Mouse (Mus musculus) frontal cortex, adult 2 months (tissue): ENCODE data around the gene Fam53b. TPM values are rescaled to one million over a fixed set of nuclear protein-coding genes. Genes with fewer than 3 reads are reported as not detected.

ENCODE experiments used
- DNase-seq, 2 experiments: peaks; one replicate each; pipeline ENCODE4 v3.0.0; 2022; ENCODE audit warnings: low spot score in 1 of 2; ENCODE audit errors: extremely low spot score in 1 of 2
- polyA plus RNA-seq: library from polyadenylated mRNA; depleted of rRNA; stranded (reverse); fragments of >200 nt; gene quantifications from 2 replicates; pipeline ENCODE4 v1.2.3, GENCODE M21; 2012

Fam53b gene
- polyA plus RNA-seq, 1 experiment: 14.7 TPM

DNA sequence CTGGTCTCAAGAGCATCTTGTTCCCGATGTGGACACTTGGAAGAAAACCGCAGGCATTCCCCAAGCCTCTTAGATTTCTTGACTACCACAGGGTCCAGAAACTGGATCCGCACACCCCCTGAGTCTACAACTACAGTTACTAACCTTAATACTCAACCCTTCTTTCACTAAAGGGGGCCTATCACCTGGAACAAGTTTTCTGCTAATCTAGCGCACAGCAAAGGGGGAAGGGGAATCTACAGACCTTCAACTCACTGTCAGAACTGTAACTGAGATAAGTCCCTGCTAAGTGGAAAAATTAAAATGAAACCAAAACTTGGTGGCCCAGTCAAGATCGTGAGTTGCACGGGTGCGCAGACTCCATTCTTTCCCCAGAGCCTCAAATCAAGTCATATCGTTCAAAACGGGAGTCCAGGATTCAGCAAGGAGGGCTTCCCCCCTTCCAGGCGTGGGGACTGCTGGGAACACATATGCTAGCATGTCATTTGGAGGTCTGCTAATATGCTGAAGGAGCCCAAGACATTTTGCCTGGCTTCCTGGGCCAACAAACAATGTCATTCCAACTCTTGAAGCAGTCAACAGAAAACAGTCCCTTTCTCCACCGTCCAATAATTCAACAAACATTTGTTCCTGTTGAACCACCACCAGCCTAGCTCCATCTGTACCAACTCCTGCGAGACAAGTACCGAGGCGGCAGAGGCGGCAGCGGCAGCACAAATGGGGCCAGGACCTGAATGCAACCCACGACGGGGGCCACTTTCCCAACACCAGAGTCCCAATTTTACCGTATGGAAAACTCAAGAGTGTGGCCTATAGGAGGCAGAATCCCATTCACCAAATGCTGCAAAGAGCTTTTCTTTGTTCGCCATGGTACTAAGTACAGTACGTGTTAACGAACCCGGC lies 1.7 kb downstream of the Fam53b start:
- DNase-seq: no peak

GRCm38 (mm10) chr7:132810879-132811278 lies 2.8 kb downstream of the Fam53b start:
- peak; percentile 79 to 97 for DNase-seq

DNA sequence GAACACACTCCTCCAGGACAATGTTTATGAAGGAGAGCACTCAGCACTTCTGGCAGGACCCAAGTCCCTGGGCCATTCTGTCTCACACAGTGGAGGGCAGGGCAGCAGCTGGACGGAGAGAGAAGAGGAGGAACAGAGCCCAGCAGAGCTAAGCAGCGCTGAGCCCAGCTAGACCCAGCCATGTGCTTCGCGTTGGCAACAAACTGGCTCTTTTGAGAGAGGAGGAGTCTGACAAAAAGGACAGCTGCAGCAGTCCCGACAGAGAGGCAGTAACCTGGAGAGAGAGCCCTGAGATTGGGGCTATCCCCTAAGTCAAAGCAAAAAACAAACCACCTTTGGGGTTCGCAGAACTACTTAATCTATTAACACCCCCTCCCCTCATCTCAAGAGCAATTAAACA lies 3.3 kb downstream of the Fam53b start:
- peak in 1 of 2 experiments; percentile 72 for DNase-seq

GRCm38 (mm10) chr7:132809721-132810120 lies 4.0 kb downstream of the Fam53b start:
- DNase-seq: no peak

DNA sequence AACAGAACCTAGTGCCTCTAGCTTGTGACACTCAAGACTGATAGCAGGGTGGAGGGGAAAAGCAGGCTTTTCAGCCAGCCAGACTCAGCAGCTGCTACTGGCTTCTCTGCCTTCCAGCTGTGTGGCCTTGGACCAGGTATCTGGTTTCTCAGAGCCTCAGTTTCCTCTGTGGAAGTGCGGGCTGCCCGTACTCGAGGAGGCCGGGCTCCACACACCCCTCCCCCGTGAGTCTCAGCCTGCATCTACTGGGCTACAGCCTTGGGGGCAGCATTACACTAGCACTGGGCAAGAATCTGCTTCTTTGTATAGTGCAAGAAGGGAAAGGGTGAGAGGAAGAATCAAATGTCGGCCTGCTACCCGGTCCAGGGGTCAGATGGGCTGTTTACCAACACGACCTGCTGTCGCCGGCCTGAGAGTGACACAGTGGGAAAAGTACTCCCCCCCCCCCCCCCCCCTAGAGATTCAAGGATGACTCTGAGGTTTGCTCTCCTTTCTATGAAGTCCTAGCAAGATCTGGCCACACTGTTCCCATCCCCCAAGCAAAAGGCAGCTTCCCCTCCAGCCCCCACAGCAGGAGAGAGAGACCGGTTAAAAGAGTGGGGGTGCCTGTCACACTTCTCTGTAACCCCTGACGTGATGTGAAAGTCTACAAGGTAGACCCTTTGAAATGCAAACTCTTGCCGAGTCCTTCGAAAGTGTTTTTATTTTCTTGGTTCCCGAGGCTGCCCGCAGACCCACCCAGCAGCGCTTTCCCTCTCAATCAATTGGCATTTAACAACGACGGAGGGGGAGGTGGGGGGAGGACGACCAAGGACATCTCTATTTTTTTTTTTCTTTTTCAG lies 4.6 kb downstream of the Fam53b start:
- no peak for DNase-seq

GRCm38 (mm10) chr7:132808051-132808796 lies 5.5 kb downstream of the Fam53b start:
- no peak for DNase-seq

DNA sequence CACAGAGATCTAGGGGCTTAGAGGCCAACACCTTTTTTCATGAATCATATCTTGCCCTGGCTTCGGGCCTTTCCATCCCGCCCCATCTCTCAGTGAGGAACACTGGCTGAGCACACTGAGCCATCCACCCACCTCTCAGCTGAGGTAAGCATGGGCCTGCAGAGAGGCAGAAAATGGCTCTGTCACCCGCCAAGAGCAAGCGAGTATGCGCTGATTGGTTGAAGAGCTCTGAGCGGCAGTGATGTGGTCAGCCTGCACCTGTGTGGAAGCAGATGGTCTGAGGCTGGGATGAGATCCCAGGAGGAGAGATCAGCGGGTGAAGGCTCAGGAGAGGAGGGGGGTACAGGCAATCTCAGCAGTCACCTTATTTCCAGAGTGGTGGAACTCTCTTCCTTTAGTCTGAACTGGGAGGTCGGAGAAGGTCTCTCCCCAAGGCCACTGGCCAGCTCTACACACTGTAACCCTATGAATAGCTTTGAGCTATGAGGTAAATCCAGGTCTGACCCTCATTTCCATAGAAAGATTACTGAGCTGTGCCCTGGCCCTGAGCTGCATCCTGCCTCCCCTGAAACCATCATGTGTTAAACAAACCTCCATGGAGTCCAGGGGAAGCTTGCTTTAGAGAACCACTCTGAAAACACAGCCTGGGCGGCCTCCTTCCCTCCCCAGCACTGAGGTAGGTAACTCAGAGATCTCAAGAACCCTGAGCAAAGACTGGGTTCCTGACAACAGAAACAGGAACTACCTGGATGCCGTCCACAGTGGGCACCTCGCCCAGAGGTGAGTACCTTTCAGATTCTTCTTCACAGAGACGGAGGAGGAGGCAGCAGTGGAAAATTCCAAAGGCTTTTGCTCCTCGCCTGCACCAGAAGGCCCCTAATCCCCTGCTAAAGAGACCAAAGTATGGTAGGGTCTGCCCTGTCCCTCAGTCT lies 6.5 kb downstream of the Fam53b start:
- DNase-seq: peak in 1 of 2 experiments; percentile 68

- no peak for DNase-seq
Observed at GRCm38 (mm10) chr7:132806286-132806685, 7.4 kb downstream of the Fam53b start.

DNA sequence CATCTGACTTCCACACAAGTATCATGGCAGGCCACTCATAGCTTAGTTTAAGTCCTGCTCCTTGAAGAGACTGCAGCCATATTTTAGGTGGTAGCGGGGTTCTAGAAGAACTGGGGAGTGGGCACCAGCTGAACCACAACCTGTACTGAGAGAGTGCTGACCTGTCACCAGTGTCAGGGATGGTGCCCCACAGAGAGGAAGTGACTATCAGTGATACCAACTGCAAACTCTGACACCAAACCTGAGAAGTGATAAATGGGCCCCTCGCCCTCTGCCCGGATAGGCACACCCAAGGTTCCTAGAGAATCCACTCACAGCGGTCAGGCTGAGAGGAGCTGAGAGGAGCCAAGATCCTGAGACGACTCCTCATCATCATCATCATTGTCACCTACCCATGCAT lies 8.7 kb downstream of the Fam53b start:
- DNase-seq: no peak

GRCm38 (mm10) chr7:132804461-132804860 lies 9.2 kb downstream of the Fam53b start:
- DNase-seq: no peak

GRCm38 (mm10) chr7:132803962-132804361 lies 9.7 kb downstream of the Fam53b start:
- no peak for DNase-seq

- DNase-seq: no peak
Observed at GRCm38 (mm10) chr7:132803336-132803735, 10.3 kb downstream of the Fam53b start.

DNA sequence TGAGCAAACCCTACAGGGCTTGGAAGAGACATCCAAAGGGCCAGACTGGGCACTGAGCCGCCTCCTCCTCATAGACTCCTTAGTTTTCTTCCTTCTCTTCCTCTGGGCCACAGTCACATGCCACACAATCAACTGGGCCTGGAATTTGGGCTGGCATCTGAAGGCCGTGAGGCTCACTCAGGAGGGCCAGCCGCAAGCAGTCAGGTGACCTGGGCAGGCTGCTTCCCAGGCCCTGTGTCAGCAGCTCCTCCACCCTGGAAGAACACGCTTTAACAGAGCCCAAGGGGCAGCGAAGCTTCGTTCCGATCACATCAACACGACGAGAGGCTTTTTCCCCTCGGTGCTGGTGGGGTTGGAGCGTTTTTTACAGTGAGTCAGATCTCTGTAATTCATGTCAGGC lies 11.0 kb downstream of the Fam53b start:
- DNase-seq: no peak

GRCm38 (mm10) chr7:132802066-132802465 lies 11.6 kb downstream of the Fam53b start:
- no peak for DNase-seq

GRCm38 (mm10) chr7:132801509-132801908 lies 12.2 kb downstream of the Fam53b start:
- DNase-seq: no peak

DNA sequence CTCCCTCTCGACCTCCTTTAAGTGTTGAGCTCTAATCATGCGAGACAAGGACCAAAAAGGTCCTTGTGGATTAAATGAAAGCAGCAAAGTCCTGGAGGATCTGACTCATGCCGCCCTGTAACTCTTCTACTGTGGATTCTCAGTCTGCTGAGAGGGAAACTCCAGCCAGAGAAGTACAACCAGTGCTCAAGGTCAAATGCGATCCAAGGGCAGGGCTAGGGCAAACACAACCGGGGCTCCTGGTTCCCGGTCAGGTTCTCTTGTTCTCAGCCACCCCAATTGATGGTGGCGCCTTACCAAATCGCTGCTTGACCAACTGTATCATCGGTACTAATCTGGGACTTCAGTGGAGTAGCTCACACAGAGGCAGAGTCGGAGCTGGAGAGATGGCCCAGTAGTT lies 12.8 kb downstream of the Fam53b start:
- no peak for DNase-seq

- peak in 1 of 2 experiments; percentile 62 for DNase-seq
Observed at GRCm38 (mm10) chr7:132799119-132800016, 14.3 kb downstream of the Fam53b start.

DNA sequence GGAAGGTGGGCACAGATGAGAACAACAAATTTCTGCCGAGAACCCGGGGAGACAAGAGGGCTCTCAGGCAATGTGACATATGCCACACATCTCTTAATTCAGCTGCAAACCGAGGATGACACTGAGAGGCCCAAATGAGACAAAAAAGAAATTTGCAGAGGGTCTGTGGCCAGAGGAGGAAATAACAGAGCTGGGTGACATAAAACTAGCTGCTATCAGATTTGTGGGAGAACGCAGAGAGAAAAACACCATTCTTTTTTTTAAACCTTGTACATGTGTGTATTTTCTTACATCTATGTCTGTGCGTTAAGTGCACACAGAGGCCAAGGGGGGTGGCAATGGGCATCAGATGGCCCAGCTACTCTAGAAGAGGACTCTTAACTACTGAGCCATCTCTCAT lies 18.5 kb downstream of the Fam53b start:
- no peak for DNase-seq

DNA sequence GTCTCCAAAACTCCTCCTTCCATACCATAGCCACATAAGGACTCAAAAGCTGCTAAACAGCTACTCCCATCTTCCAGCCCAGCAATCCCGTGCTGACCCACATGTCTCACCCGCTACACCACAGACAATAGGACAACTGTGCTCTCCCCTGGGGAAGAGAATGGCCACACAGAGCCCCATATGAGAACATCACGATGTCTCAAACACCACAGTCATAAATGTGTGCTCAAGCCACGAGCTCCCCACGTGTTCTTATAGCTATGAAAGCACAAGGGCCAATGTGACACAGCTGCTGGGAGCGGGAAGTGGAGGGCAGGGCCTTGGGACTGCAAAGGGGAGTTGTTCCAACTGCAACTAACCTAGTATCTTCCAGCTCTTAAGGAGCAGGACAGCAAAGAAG lies 20.2 kb downstream of the Fam53b start:
- no peak for DNase-seq
